Mouse (Mus musculus) adrenal gland, postnatal 14 days (tissue): Measurements from ENCODE around the gene Kmt5a. TPM values are rescaled to one million over a fixed set of nuclear protein-coding genes. Genes with fewer than 3 reads are reported as not detected.

ENCODE experiments used
- DNase-seq: peaks from one replicate; pipeline ENCODE4 v3.0.0; 2021; ENCODE audit warnings: mixed read lengths
- total RNA-seq: library from RNA; stranded (reverse); gene quantifications from 2 replicates; pipeline ENCODE4 v1.2.3, GENCODE M21; 2021

Kmt5a gene
- total RNA-seq, 1 experiment from 2014 or later = 162 TPM

DNA sequence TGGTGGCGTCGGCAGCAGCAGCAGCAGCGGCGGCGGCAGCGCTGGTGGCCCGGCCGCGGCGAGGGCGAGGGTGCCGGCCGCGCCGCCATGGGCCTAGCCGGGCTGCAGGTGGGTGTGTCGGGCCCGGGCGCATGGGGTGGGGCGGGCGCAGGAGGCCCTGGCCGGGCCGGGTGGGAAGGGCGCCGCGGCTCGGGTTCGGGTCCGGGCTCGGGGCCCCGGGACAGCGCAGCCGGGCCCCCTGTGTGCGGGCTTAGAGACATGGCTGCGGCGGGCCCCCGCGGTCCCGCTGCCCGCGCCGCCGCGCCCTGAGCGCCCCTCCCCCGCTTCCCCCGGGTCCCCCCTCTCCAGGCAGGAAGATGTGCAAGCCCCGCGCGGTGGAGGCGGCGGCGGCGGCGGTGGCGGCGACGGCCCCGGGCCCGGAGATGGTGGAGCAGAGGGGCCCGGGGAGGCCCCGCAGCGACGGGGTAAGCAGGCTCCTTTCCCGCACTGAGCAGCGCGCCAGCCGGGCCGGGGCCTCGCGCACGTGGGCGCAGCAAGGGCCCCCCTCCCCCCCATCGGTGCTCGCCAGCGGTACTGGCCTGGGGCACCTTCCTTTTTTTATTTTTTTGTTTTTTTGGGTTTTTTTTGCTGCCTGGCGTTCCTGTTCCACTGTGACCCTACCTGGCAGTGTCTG is 6.0 kb downstream of the Kmt5a start:
- peak; percentile 76 for DNase-seq

DNA sequence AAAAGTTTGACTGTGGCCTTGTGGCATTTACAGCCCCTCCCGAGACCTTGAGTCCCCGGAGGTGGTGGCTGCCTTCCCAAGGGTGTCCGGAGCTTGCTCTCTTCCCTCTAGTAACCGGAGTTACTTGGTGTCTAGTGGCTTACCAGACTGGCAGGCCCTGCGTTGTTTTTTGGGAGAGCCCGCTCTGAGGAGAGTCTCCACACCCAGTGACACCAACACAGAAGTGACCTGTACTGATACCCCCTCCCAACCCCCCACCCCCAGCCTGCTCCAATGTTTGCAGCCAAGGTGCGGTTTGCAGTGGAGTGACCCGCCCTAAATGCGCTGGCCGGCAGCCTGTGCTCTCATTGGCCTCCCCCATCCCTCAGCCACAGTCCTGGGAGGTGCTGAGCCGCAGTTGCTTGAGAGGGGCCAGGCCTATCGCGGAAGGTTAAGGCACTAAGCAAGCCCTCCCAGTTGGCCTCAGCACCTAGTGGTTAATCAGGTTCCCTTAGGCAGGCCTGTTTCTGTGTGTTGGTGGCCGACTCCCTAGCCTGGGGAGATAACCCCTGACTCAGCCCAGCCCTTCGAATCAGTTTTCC is 6.7 kb downstream of the Kmt5a start:
- peak; percentile 87 for DNase-seq

GRCm38 (mm10) chr5:124449494-124449893 is 9.8 kb downstream of the Kmt5a start:
- peak; percentile 68 for DNase-seq

GRCm38 (mm10) chr5:124450051-124450450 is 10.3 kb downstream of the Kmt5a start:
- no peak for DNase-seq

DNA sequence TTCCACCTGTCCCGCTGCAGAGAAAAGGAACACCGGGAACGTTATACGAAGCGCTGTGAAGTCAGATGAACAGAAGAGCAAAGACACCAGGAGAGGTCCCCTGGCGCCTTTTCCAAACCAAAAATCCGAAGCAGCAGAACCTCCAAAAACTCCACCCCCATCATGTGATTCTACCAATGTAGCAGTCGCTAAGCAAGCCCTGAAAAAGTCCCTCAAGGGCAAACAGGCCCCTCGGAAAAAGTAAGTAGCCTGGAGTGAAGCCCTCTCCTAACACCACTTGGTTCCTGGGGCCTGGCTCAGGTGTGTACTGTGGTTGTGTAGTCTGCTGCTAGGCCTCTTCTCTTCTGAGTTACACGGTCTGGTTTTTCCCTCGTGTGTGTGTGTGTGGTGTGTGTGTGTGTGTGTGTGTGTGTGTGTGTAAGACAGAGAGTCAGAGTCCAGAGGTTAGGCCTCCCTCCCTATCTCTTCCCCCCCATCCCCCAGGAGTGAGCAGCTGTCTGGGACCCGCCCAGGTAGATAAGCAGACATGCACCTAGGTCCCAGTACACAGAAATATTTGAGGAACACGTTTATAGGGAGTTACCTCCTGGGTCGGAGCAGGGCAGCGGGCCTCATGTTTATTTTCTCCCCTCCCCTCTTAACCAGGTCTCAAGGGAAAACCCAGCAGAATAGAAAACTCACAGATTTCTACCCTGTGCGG is 11.1 kb downstream of the Kmt5a start:
- no peak for DNase-seq

GRCm38 (mm10) chr5:124452494-124453228 is 12.9 kb downstream of the Kmt5a start:
- no peak for DNase-seq

DNA sequence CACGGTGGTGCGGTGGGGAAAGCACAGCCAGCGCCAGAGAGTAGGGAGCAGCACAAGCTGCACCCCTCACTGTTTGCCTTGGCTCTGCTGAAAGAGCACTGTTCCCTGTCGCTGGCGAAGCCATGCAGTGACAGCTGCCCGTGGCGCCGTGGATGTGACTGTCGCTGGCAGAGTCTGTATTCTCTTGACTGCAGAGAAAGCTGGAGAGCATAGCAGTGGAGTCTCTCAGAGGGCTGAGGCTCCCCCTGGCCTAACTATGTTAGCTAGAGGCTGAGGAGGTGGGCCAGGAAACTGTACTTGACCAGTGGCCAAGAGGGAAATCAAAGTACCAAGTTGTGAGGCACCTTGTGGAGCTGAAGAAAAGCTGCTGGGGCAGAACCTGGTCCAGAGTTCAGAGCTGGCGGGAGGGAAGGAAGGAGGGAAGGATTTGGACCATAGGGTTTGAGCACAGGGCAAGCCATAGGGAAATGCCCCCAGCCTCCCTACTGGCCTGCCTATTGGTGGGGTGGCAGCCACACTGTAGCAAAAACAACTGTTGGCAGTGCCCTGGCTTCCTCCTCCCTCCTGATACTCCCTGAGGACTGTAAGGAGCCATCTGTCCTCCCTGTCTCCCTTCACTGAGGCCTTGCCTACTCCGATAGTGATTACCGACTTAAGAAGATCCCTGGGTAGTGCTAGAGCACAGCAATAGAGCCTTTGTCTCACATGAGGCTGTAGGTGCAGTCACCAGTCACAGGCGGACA is 13.8 kb downstream of the Kmt5a start:
- no peak for DNase-seq

GRCm38 (mm10) chr5:124454082-124454419 is 14.3 kb downstream of the Kmt5a start:
- DNase-seq = no peak

- DNase-seq = no peak
These were observed 17.0 kb downstream of the Kmt5a start for GRCm38 (mm10) chr5:124456762-124457161.

- peak; percentile 73 for DNase-seq
These were observed 21.2 kb downstream of the Kmt5a start for GRCm38 (mm10) chr5:124460922-124461321.

- DNase-seq = no peak
These were observed 22.7 kb downstream of the Kmt5a start for GRCm38 (mm10) chr5:124462297-124463025.

DNA sequence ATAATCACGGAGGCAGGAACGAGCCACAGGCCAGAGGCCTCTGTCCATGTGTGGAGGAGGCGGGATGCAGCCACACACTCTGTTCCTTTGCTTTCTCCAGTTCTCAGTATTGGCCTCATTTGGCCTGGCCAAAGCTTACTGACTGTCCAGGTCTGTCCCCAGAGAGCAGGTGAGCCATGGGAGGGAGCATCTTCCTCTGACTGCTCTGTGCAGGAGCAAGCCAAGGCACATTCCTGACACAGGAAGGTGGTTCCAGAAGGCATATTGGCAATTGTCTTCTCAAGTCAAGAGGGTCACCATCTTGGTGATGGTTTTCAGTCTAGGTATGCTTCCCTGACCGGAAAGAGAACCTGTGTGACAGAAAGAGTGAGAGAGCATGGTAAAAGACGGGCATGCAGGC is 23.7 kb downstream of the Kmt5a start:
- no peak for DNase-seq

DNA sequence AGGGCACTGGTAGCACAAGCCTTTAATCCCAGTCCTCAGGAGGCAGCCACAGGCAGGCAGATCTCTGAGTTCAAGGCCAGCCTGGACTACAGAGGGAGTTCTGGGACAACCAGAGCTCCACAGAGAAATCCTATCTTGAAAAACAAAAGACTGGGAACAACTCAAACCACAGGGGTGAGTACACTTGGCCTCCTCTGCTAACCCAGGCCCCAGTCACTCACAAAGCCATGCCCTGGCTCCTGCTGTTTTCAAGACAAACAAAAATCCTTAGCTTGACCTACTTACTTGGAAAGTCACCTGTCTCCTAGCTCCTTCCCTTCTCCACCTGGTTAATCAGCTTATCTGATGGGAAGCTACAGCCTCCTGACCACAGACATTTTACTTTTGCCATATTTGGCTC is 25.2 kb downstream of the Kmt5a start:
- DNase-seq = no peak

- DNase-seq = no peak
These were observed 28.0 kb downstream of the Kmt5a start for GRCm38 (mm10) chr5:124467766-124468165.

DNA sequence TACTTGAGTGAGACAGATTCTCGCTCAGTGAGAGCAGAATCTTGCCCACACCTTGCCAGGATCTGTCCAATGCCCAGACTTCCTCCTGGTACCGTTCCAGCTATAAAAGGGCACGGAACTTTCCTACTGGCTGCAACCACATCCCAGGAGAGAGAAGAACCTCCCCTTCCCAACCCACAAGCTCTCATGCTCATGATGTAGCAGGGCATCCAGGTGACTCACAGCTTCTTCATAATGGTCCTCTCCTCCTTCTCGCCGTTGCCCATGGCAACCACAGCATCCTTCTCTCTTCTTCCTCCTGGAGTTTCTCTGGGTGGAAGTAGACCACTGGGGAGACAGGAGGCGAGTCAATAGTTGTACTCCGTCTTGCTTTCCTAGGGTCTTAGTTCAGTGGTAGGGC is 28.6 kb downstream of the Kmt5a start:
- DNase-seq = no peak

DNA sequence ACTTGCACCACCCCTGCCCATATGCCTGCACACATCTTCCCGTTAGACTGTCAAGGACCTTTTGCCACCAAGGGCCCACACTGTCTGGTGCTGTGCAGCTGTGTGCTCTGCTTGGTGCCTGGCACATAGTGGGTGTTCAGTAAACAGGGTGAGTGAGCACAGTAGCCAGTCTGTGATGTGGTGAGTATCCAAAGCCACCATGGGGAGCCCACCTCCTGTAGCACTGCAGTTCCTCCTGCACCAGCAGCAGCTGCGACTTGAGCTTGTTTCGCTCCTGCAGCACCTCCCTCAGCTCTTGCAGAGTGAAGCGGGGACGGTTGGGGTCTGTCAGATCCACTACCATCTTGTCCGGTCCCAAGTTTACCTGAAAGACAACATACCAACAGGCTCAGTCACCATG is 29.8 kb downstream of the Kmt5a start:
- no peak for DNase-seq

- no peak for DNase-seq
These were observed 31.0 kb downstream of the Kmt5a start for GRCm38 (mm10) chr5:124470591-124471171.

DNA sequence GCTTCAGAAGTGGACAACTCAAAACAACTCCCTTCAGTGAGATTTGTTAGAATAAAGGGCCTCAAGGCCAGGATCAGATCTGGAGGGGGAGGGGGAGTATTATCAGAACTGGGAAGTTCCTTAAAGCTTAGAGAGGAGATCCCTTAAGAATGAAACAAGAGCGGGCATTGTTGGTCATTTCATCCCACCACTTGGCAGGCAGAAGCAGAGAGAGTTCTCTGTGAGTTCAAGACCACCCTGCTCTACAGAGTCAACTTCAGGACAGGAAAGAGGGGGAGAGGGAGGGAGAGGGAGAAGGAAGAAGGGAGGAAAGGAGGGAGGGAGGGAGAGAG is 39.1 kb downstream of the Kmt5a start:
- DNase-seq = no peak

DNA sequence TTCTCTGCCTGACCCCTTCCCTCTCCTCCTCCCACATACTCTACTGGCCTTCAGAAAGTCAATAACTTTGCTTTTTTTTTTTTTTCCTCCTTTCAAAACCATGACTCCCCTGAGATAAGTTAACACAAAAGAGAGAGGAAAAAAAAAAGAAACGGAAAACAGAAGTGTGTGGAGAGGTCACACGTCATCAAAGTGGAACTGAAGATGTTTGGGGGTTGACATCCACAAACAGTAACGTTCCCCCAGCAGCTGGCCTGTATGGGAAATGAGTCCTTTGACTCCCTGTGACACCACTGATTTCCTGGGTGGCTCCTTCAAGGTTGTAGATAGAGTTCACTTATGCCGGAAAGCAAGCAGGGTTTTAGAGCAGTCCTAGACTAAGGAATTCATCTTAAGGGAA is 40.4 kb downstream of the Kmt5a start:
- DNase-seq = no peak

DNA sequence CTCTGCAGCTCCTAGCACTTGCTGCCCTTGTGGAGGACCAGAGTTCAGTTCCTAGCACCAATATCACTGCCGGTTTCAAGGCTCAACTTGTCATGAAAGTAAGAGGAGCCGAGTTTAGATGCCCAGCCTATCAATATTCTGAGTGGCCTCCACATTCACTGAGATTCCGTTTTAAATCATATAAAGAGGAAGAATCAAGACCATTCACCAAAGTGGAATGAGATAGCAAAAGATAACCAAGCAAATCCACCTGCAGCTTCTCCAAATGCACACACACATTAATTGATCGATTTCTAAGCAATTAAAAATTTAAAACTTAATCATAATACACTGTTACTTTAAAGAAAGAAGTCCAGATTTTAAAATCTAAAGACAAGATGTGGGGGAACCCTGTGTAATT is 42.0 kb downstream of the Kmt5a start:
- no peak for DNase-seq

DNA sequence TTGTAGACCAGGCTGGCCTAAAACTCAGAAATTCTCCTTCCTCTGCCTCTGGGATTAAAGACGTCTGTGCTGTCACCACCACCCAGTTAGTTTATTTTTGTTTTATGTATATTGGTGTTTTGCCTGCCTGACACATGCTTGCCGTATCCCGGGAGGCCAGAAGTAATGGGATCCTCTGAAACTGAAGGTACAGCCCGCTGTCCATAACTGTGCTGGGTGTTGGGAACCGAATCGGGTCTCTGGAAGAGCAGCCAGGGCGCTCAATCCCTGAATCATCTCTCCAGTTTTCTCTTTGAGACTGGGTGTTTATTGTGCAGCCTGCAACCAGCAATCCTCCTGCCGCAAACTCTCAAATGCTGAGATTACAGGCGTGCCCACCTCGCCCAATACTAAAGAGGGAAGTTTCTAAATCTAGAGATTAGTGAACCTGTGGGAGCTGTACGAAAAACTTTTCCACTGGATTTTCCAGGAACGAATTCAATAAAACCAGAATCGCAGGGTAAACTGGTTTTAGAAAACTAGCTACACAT is 42.8 kb downstream of the Kmt5a start:
- peak; percentile 34 for DNase-seq
